Mouse (Mus musculus) cerebellum, postnatal 36 days (tissue): ENCODE data around the gene Pla2g15.

ENCODE experiments used
- DNase-seq, 2 experiments: peaks; one replicate each; pipeline ENCODE4 v3.0.0; 2021 to 2022; ENCODE audit warnings: mixed read lengths in 2 of 2

Gene Pla2g15

DNA sequence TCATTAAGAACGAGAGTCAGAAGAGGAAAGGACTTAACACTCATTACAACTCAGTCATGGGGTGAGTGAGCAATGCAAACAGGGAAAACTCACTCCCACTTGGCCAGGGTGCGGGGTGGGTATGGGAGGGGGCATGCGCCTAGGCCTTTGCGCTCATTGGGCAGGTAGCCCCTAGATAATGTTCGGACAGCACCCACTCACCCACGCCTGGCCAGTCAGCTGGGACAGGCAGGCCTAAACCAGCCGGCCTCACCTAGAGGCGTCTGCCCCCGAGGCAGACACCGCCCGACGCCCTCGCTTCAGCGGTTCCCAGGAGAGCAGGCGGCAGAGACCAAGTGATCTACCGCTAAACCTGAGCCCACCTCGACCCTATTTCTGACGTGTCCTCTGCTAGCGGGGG, 14.5 kb upstream of the Pla2g15 start:
- DNase-seq = no peak

DNA sequence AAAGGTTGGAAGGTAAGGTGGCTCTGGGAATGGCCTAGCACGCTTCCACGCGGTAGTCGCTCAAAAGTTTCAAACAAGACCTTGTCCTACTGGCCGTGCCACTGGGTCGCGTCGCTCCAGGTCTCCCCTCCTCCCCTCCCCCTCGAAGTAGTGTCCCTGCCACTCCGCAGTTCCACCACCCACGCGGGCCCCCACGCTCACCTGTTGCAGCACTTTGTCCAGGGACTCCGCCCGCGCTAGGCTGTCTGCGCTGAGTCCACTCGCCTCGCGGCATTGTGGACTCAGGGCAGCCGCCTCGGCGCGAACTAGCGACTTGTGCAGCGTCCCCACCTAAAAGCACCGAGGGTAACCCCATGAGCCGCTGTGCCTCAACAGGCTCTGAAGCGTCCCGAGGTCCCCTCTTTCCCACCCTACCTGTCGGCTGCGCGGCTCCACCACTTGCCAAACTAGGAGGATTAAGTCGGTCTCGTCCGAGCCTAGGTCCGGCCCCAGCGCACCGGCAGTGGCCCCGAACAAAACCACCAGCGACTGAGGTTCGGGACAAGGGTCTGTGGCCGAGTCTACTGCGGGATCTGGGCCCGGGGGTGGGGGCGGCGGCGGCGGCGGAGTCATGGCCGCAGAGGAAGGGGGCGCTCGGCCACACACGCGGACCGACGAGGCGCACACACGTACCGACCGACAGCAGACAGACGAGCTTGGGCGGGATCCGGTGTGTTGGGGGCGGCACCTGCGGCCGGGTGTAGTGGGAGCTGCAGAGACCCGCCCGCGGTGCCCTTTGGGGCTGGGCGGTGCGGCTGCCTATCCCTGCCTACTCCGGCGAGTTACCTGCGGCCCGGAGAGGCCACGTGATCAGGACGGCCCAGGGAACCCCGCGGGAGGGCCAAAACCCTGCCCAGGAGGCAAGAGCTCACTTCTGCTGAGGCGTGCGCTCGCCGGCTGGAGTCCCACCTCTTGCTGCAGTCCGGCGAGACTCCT, 13.8 kb upstream of the Pla2g15 start, which contains the start of gene Esrp2:
Esrp2 (minus strand) TSS at position 819 of the 975 bp plus-strand sequence.
- DNase-seq = no peak

DNA sequence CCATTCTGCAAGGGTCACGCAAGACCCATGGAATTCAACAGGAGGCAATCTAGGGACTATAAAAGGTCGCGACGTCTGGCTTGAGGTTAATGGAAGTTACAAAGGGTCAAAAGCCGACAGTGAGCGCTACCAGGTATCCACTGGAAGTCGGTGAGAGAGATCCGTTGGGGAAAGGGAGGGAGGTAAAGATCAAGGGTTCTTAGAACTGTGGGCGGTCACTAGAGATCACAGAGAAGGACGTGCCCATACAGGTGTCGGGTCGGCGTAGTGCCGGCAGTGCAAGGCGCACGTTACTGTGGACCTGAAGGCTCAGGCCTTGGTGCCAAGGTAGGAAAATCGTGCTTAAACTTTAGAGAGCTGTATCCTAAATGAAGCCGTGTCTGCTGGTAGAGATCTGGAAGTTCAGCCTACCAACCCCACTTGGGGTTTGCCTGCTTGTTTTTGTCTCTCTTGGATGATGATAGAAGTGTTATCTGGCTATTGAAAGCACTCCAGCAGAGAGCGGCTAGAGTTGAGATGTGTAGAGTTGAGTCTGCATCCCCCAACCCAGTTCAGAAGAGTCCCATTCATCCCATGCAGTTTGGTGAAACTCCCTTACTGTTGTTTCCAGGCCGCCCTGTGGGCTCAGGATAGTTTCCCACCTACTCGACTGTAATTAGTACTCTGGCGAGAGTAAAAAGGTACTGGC, 12.8 kb upstream of the Pla2g15 start:
- DNase-seq = no peak

DNA sequence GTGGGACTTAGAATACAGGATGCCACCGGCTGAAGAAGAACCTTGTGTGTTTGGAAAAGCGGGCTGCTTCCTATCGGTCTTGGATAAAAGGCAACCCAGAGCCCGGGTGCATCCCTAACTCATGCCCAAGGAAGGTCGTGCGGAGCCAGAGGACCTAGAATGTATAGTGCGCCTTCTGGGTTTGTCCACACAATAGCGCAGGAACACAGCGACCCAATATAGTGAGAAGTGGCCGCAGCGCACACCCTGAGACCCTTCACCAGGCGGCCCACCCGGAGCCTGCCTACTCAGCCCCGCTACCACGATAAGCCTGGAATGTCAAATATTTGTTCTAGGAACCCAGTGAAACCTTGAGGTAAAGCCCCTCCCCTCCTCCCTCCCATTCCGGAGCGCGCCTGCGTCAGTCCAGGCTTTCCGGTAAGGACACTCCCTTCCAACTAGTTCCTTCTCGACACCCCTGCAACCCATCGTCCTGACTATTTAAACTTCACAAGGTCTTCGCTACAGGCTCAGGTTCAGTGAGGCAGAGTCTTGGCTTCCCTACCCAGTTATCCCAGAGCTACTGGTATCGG, 12.2 kb upstream of the Pla2g15 start:
- peak; percentile 29 to 40 for DNase-seq

DNA sequence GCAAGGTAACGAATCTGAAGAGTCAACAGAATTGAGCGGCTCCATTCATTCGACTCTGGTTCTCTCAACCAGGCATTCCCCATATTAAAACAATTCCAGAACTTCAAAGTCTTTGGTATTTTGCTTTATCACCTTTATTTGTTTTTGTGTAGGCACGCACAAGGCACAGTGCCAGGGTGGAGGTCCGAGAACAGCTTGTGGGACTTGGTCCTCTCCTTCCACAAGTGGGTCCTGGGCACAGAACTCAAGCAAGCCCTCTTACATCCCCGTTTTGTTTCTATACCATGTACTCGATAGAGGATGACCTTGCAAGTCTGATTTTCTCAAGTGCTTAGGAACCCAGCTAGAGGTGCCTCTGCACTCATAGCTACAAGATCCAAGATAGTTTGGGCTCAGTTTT, 11.6 kb upstream of the Pla2g15 start:
- no peak for DNase-seq

DNA sequence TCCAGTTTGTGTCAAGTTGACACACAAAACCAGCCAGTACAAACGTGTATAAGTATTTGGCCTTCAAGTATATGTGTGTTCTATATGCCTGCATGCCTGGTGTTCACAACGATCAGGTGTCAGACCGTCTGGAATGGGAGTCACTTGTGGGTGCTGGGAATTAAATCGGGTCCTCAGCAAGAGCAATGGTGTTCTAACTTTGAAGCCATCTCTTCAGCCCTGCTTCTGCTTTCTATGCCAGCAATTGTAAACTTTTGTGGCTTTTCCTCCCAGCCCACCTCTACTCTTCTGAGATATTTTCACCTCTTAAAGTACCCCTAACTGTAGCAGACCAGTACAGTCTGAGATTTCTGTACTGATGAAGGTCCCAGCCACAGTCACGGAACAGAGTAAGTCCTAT, 10.0 kb upstream of the Pla2g15 start:
- DNase-seq = no peak

DNA sequence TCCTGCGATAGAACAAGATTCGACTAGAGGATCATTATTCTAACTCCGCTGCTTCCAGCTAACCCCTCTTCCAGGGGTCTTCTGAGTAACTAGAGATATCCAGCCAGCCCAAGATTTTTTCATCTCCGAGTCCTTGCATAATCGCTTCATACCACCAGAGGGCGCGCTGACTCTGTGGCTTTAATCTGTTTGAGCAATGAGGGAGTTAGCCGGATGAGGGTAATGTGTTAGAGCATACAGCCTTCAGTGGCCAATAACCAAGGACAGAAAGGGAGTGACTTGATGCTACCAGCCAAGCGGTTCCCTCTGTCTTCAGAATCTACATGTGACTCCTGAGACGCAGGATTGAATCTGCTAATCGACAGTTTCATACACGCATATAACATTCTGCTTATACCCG, 9.4 kb upstream of the Pla2g15 start:
- DNase-seq = peak; percentile 81 to 86

DNA sequence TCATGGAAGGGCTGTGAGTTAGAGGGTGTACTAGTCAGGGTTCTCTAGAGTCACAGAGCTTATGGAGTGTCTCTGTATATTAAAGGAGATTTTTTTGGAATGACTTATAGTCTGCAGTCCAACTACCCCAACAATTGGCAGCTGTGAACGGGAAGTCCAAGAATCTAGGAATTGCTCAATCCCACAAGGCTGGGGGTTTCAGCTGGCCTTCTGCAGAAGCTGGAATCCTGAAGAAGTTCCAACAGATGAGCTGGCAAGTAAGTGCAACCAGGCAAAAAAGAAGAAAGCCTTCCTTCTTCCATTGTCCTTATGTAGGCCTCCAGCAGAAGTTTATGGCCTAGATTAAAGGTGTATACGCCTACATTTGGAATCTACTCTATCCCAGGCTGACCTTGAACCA, 4.9 kb upstream of the Pla2g15 start:
- DNase-seq = no peak

DNA sequence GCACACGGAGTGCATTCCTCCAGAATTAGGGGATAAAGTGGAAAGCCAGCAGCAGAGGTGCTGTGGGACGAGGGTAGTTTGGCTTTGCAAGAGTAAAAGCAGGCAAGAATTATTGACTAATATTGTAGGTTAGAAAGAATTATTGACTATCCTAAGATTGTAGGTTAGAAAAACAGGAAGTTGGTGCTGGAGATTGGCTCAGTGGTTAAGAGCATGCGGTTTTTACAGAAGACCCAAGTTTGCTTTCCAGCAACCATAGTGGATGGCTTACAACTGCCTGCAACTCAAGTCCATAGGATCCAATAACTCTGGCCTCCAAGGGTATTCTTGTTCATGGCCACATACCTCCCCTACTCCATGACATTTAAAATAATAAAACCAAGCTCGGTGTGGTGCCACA, 4.2 kb upstream of the Pla2g15 start:
- no peak for DNase-seq

DNA sequence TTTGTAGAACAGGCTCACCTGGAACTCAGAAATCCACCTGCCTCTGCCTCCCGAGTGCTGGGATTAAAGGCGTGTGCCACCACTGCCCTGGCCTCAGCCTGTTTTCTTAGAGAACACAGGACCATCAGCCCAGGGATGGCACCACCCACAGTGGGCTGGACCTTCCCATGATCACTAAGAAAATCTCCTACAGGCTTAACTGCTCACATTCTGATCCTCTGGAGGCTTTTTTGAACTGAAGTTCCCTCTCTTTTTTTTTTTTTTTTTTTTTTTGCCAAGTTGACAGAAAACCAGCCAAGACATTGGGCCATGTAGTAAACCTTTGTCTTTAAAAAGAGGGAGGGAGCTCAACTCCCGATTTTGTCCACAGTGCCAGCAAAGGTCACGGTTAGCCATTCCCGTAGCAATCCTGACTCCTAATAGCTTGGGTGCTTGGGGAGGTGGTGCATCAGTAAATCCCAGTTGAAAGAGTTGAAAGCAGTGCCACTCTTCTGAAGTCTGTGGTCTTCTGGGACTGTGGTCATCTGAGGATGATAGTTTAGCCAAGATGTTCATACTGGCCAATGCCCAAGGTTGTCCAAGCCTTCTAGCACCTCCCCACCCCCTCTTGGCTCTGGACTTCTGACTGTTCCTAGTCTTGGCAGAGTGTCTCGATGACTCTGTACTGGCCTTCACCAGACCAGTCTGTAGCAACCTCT, 2.2 kb upstream of the Pla2g15 start:
- no peak for DNase-seq

DNA sequence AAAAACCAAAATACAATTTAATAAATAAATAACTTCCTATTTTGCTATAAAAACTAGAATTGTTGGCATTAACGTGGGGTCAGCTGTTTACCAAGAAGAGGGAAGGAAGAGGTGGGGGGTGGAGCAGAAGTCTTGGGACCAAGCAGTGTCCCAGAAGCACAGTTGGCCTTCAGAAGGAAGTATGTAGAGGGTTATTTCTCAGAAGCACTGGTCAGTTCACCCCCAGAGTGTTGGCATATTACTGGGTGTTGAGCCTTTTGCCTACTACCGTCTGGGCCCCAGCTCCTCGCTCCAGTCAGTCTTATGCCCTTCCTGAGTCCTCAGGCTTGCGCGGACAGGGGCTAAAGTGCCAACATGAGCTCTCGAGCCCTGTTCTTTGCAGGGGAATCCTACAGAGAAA, 1.2 kb upstream of the Pla2g15 start:
- DNase-seq = no peak

DNA sequence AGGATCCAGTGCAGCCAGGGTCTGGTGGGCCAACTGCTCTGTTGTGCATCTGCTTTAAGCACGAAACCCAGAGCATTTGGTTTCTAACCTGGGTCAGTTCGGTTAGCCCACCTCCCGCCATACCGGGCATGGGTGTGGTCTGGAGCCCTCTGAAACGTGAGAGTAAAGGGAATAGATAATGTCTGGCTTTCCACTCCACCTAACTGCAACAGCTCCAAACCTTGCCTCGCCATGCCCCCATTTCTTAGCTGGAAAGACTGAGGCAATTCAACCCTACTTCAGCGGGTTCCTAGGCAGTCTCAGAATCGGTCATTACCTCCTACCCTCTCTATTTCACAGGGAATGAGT, 428 bp downstream of the Pla2g15 start:
- no peak for DNase-seq

DNA sequence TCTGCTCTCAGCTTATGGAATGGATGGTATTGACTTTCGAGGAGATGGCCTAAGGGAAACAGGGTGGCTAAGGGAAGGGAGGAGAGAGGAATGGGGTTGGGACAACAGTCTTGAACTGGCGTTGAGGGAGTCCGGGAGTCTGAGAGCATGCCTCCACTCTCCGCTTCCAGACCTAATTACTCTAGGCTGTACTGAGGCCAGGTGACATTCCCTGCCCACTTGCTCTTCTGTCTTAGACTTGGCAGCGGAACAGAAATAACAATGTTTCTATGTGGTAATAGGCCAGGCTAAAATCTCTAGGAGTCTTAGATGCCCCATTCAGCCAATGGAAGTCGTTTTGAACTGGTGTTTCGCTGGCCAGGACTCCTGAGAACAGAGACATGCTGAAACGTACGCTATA, 842 bp downstream of the Pla2g15 start:
- no peak for DNase-seq

DNA sequence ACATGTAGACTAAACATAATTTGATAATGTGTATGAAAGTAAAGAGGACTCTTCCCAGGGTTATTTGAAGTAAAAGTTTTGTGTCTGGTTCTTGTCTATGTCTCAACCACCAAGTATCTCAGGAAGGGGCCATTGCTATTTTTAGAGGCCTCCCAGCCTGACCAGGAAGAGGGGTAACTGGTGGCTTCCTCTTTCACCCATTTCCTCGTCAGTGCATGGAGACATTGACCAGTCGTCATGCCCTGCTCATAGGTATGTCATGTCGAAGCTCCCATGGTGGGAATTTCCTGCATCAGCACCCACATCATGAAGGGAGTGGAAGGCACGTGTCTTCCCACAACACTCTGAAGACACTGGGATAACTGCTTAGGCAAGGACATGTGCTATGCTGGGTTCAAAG, 2.7 kb downstream of the Pla2g15 start:
- DNase-seq = no peak

DNA sequence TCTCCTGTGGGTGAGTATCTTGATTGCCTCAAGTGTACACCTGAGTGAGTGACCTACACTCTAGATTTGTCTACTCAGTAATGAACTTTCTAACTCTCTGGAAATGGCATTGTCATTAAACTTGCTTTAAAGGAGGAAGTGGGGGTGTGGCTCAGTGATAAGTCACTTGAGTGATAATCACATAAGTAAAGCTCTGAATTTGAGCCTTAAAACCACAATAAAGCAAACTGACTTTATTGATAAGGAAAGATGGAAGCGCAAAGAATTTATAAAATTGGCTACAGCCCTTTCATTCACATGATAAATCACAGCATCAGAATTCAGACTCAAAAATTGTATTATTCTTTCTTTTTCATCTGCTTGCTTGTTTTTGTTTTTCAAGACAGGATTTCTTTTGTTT, 7.2 kb downstream of the Pla2g15 start:
- no peak for DNase-seq

DNA sequence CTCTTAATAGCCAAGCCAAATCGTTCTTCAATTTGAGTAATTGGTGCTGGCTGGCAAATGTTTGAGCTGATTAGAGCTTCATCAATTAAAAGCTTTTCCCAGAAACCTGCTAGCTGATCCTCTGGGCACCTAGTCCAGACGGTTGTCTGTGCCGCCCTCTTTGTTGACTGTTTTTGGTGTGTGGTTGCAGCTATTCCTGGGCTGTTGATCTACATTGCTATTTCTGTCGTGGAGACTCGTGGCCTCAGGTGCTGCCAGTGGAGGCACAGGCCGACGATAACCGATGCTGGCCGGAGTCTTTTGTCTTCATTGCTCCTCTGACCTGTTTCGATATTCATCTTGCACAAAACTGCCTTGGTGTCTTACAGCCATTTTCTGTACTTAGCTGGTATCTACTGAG, 8.2 kb downstream of the Pla2g15 start:
- DNase-seq = no peak

DNA sequence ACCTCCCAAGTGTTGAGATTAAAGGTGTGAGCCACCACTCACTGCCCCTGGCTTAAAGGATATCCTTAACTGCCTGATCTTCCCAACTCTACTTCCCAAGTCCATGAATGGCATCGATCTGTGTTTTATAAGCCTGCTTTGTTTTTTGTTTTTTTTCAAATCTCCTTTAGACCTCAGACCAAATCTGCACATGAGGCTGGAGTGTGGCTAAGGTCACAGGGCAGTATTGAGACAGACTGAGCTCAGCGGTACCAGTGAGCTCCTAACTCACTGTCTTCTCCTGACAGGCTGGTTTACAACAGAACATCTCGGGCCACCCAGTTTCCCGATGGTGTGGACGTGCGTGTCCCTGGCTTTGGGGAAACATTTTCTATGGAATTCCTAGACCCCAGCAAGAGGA, 9.7 kb downstream of the Pla2g15 start:
- no peak for DNase-seq

DNA sequence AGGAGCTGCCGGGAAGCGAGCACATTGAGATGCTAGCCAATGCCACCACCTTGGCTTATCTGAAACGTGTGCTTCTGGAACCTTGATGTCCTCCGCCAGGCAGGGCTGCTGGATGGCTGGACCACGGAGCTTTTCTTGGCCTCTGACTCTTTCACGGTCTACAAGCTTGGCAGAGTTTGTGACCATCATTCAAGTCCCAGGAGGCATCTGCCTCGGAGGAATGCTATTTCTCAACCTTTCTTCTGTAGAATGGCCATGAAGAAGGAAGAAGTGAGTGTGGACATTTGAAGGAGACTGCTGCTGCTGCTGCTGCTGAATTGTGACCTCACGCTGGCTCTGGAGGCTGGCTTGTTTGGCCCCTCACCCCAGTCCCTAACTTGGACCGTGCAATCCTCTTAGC, 13.1 kb downstream of the Pla2g15 start:
- no peak for DNase-seq

DNA sequence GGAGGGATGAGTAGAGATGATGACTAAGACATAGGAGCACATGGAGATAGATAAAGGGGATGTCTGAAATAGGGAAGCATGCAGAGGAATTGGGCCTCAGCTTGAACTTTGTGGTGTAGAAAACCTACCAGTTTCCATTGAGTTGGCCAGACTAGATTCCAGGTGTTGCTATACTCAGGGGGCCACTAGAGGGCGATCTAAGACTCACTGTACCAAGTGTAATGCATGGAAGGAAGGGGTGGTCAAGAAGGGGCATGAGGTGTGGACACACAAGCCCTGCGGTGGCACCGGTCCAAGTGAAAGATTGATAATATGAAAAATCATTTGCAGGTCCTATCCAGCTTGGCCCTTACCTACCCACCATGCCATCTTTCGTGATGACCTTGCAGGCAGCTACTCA, 15.3 kb downstream of the Pla2g15 start:
- DNase-seq = peak; percentile 69 to 79

DNA sequence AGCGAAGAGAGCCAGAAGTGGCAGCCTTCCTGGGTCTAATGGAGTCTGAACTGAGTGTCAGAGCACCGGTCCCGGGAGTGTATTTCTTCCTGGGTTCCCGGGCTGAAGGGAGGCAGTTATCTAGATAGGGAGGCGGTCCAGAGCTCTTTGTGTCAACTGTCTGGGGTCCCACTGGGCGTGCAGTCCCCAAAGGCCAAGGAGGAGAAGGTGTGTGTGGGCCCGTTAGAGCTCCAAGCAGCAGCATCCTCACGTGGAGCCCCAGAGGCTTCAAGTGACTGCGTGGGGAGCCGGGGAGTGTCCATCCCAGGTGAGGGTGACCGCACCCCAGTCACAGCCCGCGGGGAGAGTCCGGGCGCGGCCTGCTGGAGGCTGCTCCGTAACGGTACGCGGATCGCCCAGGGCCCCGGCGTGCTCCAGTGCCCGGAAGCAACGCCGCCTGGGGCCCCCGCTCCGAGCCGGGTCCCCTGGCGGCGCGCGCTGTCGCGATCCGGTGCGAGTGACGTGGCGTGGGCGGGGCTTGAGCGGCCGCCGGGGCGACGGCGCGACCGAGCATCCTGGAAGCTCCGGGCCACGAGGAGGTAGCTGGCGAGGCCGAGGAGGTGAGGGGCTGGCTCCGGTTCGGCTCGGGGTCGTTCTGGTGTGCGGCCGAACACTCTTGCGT, 18.3 kb downstream of the Pla2g15 start, which contains the start of gene Slc7a6:
Slc7a6 (plus strand) TSS at position 502 of the 661 bp plus-strand sequence.
- DNase-seq = peak; percentile 88 to 89

DNA sequence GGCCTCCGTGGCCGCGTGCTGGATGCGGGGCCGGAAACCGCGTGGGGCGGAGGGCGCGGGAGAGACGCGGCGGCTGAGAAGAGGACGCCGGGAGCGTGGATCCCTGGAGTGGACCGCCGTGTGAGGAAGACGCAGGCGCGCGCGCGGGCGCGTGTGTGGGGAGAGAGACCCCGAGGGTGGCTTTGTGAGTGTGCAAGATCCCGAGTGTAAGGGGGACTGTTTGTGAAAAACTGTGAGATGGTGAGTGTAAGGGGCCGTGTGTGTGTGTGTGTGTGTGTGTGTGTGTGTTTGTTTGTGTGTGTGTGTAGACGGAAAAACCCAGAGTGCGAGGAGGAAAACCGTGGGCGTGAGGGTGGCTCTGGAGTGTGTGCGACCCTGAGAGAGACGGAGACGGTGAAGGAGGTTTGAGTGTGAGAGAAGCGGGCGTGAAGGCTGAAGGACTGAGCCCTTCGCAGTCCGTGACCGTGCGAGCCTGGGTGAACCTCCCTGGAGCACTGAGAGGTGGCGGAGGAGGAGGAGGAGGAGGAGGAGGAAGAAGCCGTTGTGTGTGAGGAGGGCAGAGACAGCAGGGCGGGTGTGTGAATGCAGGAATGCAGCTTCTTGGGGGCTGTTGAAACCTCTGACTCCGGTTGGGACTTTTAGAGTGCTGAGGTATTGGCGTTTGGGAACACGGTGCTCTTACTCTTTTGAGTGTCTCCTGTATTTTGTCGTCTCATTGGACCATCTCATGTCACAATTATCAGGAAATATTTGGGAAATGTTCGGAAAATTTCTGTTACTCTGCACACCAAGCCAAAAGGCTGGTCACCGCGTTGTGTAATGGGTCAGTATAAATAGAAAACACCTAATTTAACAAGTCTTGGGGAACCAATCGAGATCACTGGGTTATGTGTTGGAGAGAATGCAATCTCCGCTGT, 19.1 kb downstream of the Pla2g15 start:
- DNase-seq = no peak
